Mouse (Mus musculus): ENCODE data around the gene Plekhh2.

DNA sequence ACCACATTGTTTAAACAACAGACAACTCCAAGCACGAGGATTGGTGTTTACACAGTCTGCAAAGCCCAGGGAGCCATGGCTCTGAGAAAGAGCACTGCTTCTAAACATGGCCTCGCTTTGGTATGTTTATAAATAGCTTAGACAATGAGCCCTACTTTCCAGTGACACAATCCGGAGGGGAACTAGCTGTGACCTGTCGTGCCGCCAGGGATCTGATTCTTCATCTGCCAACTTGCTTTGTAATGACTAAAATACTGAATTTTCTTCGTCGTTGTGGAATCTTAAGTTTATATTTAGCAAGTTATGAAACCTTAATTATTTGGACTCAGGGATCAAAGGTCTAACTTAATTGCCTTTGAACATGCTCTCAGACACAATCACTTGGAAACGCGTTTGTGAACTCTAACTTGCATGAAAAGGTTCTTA lies 91.5 kb downstream of the Plekhh2 start:
- no peak for TF ChIP-seq SMC3 (IDR thresholded peaks at IDR 0.05; ENCODE audit: low read depth, low read length)
- no peak for TF ChIP-seq POLR2A (IDR thresholded peaks at IDR 0.05; ENCODE audit: control insufficient read depth in 1 of 2, insufficient read depth in 1 of 2, low read depth in 1 of 2, low read length in 2 of 2, poor library complexity in 1 of 2)

Data from MEL (cell line).